In the genomic region with DNA sequence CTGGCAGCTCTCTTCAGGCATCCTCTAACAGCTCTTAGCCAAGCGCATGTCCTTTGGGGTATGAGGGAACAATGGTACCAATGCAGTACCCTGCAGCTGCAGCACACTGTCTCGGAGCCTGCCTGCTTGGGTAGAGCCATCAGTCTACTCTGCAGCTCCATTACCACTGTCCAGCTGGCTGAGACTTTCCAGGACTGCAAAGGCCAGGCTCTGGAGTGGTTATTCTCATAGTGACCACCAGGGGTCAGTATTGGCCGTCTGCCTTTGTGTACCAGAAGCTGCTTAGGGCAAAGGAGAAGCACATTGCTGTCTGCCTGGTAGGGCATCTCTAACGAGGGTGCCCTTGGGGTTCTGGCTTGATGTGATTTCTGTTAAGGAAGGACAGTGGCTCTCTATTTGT, we compare ENCODE assay signal across 9 mouse cellular contexts. TPM values are rescaled to one million over a fixed set of nuclear protein-coding genes. Genes with fewer than 3 reads are reported as not detected.
DNase-seq lines count a peak whose midpoint lies in the region; ATAC-seq and TF ChIP-seq lines count a peak whose summit lies in the region.
"Had no signal": no experiment of that assay in that cellular context is flagged by ENCODE, and none has a peak within 500 bp of the region (broad histone marks: within the 10 kb centered on the region; RNA-seq: fewer than 3 reads in every experiment).

No protein-coding gene starts in this region.

- TF ChIP-seq EP300 in ES-Bruce4 (IDR thresholded peaks at IDR 0.05; ENCODE audit: insufficient read depth, low read depth, low read length), result no peak
- TF ChIP-seq EP300 in liver, postnatal 0 days (IDR thresholded peaks at IDR 0.05; ENCODE audit: low read depth), result no peak

- H3K36me3 ChIP-seq in ES-Bruce4 (ENCODE audit: control insufficient read depth, insufficient read depth, low read length, poor library complexity, severe bottlenecking), result no peaks in the 10 kb centered on the region
- H3K36me3 ChIP-seq in forebrain, embryonic 13.5 days (ENCODE audit: poor library complexity, severe bottlenecking), result no peaks in the 10 kb centered on the region
- H3K36me3 ChIP-seq in liver, postnatal 0 days (replicated peaks; ENCODE audit: insufficient read depth, low read length), result no peaks in the 10 kb centered on the region
- no peaks in the 10 kb centered on the region for H3K36me3 ChIP-seq in neural tube, embryonic 14.5 days (ENCODE audit: control insufficient read depth, insufficient read depth, low read length)
- H3K36me3 ChIP-seq in testis, adult 2 months (ENCODE audit: control insufficient read depth, insufficient read depth, low read length), result no peaks in the 10 kb centered on the region
- H3K36me3 ChIP-seq: heart, embryonic 15.5 days had no signal

- no peak overlapping the region for H3K27ac ChIP-seq in ES-Bruce4 (ENCODE audit: insufficient read depth, low read length)
- H3K27ac ChIP-seq in forebrain, embryonic 13.5 days, result no peak overlapping the region
- H3K27ac ChIP-seq in liver, postnatal 0 days (ENCODE audit: low read depth), result no peak overlapping the region
- no peak overlapping the region for H3K27ac ChIP-seq in neural tube, embryonic 14.5 days (ENCODE audit: low read depth, low read length)
- H3K27ac ChIP-seq in testis, adult 2 months (ENCODE audit: control insufficient read depth, insufficient read depth, low read depth, low read length), result no peak overlapping the region
- H3K27ac ChIP-seq: heart, embryonic 15.5 days had no signal

- no peak overlapping the region for H3K4me2 ChIP-seq in forebrain, embryonic 13.5 days
- no peak overlapping the region for H3K4me2 ChIP-seq in liver, postnatal 0 days (ENCODE audit: low read depth, low read length)
- H3K4me2 ChIP-seq in neural tube, embryonic 14.5 days (ENCODE audit: low read depth, low read length), result no peak overlapping the region
- H3K4me2 ChIP-seq: heart, embryonic 15.5 days had no signal

- DNase-seq in c-Kit-positive CD71-negative TER-119-negative erythroid progenitor cells, embryonic 14.5 days (ENCODE audit: low read depth), result peak; percentile 71
- peak; percentile 71 to 77 for DNase-seq in heart, postnatal 36 days
- peak; percentile 86 for DNase-seq in layer of hippocampus, adult 11-12 months (ENCODE audit: low spot score)
- DNase-seq in liver, postnatal 0 days, result peak; percentile 79

- ATAC-seq in forebrain, embryonic 13.5 days, result peak; percentile 72
- peak; percentile 58; the same call in 1 of the 2 replicates for ATAC-seq in liver, postnatal 0 days
- ATAC-seq in neural tube, embryonic 14.5 days (ENCODE audit: low read depth), result peak; percentile 88

- no peak overlapping the region for H3K4me3 ChIP-seq in ES-Bruce4 (ENCODE audit: low read depth, low read length)
- H3K4me3 ChIP-seq in forebrain, embryonic 13.5 days, result no peak overlapping the region
- no peak overlapping the region for H3K4me3 ChIP-seq in liver, postnatal 0 days (ENCODE audit: low read depth, low read length)
- H3K4me3 ChIP-seq in neural tube, embryonic 14.5 days (ENCODE audit: low read depth, low read length), result no peak overlapping the region
- no peak overlapping the region for H3K4me3 ChIP-seq in testis, adult 2 months (ENCODE audit: control insufficient read depth, low read depth, low read length)
- H3K4me3 ChIP-seq: heart, embryonic 15.5 days had no signal

- H3K9me3 ChIP-seq in ES-Bruce4 (replicated peaks; ENCODE audit: control insufficient read depth, insufficient read depth, low read length, poor library complexity, severe bottlenecking), result no peaks in the 10 kb centered on the region
- no peaks in the 10 kb centered on the region for H3K9me3 ChIP-seq in forebrain, embryonic 13.5 days (replicated peaks)
- no peaks in the 10 kb centered on the region for H3K9me3 ChIP-seq in liver, postnatal 0 days (ENCODE audit: low read length)
- no peaks in the 10 kb centered on the region for H3K9me3 ChIP-seq in neural tube, embryonic 14.5 days (ENCODE audit: control insufficient read depth, low read length)
- H3K9me3 ChIP-seq: heart, embryonic 15.5 days had no signal

- 17% methylated on average over 4 of the region's 4 CpGs for WGBS in forebrain, embryonic 13.5 days
- WGBS in liver, postnatal 0 days (ENCODE audit: insufficient replicate concordance), result 19% methylated on average over 4 of the region's 4 CpGs
- WGBS in neural tube, embryonic 14.5 days, result 15% methylated on average over 4 of the region's 4 CpGs

- TF ChIP-seq POLR2A in ES-Bruce4 (IDR thresholded peaks at IDR 0.05; ENCODE audit: insufficient read depth, low read length), result no peak
- TF ChIP-seq POLR2A in testis, adult 2 months (IDR thresholded peaks at IDR 0.05; ENCODE audit: control insufficient read depth, low read depth, low read length), result no peak

- H3K4me1 ChIP-seq in ES-Bruce4 (ENCODE audit: control insufficient read depth, insufficient read depth, low read length), result no peaks in the 10 kb centered on the region
- H3K4me1 ChIP-seq in forebrain, embryonic 13.5 days, result peaks cover 21% of the 10 kb centered on the region
- peaks cover 15% of the 10 kb centered on the region for H3K4me1 ChIP-seq in liver, postnatal 0 days (ENCODE audit: insufficient read depth)
- H3K4me1 ChIP-seq in neural tube, embryonic 14.5 days (ENCODE audit: control insufficient read depth, insufficient read depth, low read length), result 0 out of 2 replicates have a peak, but pooled peaks cover 5% of the 10 kb centered on the region
- no peaks in the 10 kb centered on the region for H3K4me1 ChIP-seq in testis, adult 2 months (ENCODE audit: control insufficient read depth, insufficient read depth, low read length)

- peak; percentile 92 for TF ChIP-seq CTCF in ES-Bruce4 (IDR thresholded peaks at IDR 0.05; ENCODE audit: low read depth, low read length)
- TF ChIP-seq CTCF in liver, postnatal 0 days (IDR thresholded peaks at IDR 0.05; ENCODE audit: low read depth), result peak; percentile 99
- peak; percentile 96 for TF ChIP-seq CTCF in testis, adult 2 months (IDR thresholded peaks at IDR 0.05; ENCODE audit: control insufficient read depth, insufficient read depth, insufficient replicate concordance, low read depth, low read length)

- intact Hi-C loops in heart, postnatal 36 days (cut with DNase I), result loop anchor here (1.0 to 5.0 kb wide), 4 partner anchors 51 to 149 kb away; no protein-coding TSS in a partner anchor

- no peaks in the 10 kb centered on the region for H3K27me3 ChIP-seq in ES-Bruce4 (ENCODE audit: control insufficient read depth, insufficient read depth, low read length, poor library complexity, severe bottlenecking)
- H3K27me3 ChIP-seq in forebrain, embryonic 13.5 days, result no peaks in the 10 kb centered on the region
- H3K27me3 ChIP-seq in liver, postnatal 0 days (ENCODE audit: insufficient read depth, low read length), result peaks cover 4% of the 10 kb centered on the region; the same call in 1 of the 2 replicates
- no peaks in the 10 kb centered on the region for H3K27me3 ChIP-seq in neural tube, embryonic 14.5 days (ENCODE audit: control insufficient read depth, insufficient read depth, low read length)
- H3K27me3 ChIP-seq in testis, adult 2 months (ENCODE audit: control insufficient read depth, insufficient read depth, low read length), result no peaks in the 10 kb centered on the region

- no peak overlapping the region for H3K9ac ChIP-seq in ES-Bruce4 (ENCODE audit: low read depth, poor library complexity, severe bottlenecking)
- no peak overlapping the region for H3K9ac ChIP-seq in forebrain, embryonic 13.5 days
- no peak overlapping the region for H3K9ac ChIP-seq in liver, postnatal 0 days (replicated peaks)
- H3K9ac ChIP-seq in neural tube, embryonic 14.5 days (replicated peaks; ENCODE audit: low read depth, low read length), result no peak overlapping the region
- H3K9ac ChIP-seq: heart, embryonic 15.5 days had no signal

RNA-seq across cellular contexts. Expression of gene Adgrg1, which starts 24.5 kb away (rescaled TPM):
- polyA plus RNA-seq in ES-Bruce4 (2011; ENCODE audit: insufficient read depth, insufficient read length, low read depth, missing spikeins), result 11.4 and 13.8 TPM in 2 replicates
- polyA plus RNA-seq in forebrain, embryonic 13.5 days (2015; fragmentation: Nextera tagmentation; extraction: Ambion mirVana), result 156 and 178 TPM in 2 replicates
- total RNA-seq in heart, postnatal 36 days (2021), result 10 to 100 TPM; 42.5 to 62.0 TPM
- 34.0 and 35.4 TPM in 2 replicates for polyA plus RNA-seq in liver, postnatal 0 days (2015; fragmentation: Nextera tagmentation; extraction: Ambion mirVana)
- polyA plus RNA-seq in neural tube, embryonic 14.5 days (2014; fragmentation: Nextera tagmentation; extraction: Ambion mirVana), result 93.5 and 116 TPM in 2 replicates
- polyA plus RNA-seq in testis, adult 2 months (2012; rRNA removed), result 44.0 and 62.3 TPM in 2 replicates

RNA-seq across cellular contexts. Expression of gene Adgrg5, which starts 26.6 kb away (rescaled TPM):
- polyA plus RNA-seq in ES-Bruce4 (2011; ENCODE audit: insufficient read depth, insufficient read length, low read depth, missing spikeins), result 1.0 and 2.6 TPM in 2 replicates
- 0.19 TPM in 1 of 2 replicates, not detected in the other for polyA plus RNA-seq in forebrain, embryonic 13.5 days (2015; fragmentation: Nextera tagmentation; extraction: Ambion mirVana)
- under 1 TPM; 0.24 to 0.31 TPM for total RNA-seq in heart, postnatal 36 days (2021)
- 0.13 and 0.18 TPM in 2 replicates for polyA plus RNA-seq in liver, postnatal 0 days (2015; fragmentation: Nextera tagmentation; extraction: Ambion mirVana)
- 0.11 and 0.21 TPM in 2 replicates for polyA plus RNA-seq in neural tube, embryonic 14.5 days (2014; fragmentation: Nextera tagmentation; extraction: Ambion mirVana)
- 0.15 and 0.26 TPM in 2 replicates for polyA plus RNA-seq in testis, adult 2 months (2012; rRNA removed)

RNA-seq across cellular contexts. Expression of gene Ccdc102a, which starts 32.1 kb away (rescaled TPM):
- polyA plus RNA-seq in ES-Bruce4 (2011; ENCODE audit: insufficient read depth, insufficient read length, low read depth, missing spikeins), result 5.1 and 5.4 TPM in 2 replicates
- polyA plus RNA-seq in forebrain, embryonic 13.5 days (2015; fragmentation: Nextera tagmentation; extraction: Ambion mirVana), result 5.6 TPM in 2 replicates
- 1 to 10 TPM; 6.8 to 6.9 TPM for total RNA-seq in heart, postnatal 36 days (2021)
- 1.3 and 1.5 TPM in 2 replicates for polyA plus RNA-seq in liver, postnatal 0 days (2015; fragmentation: Nextera tagmentation; extraction: Ambion mirVana)
- polyA plus RNA-seq in neural tube, embryonic 14.5 days (2014; fragmentation: Nextera tagmentation; extraction: Ambion mirVana), result 2.9 and 7.9 TPM in 2 replicates
- polyA plus RNA-seq in testis, adult 2 months (2012; rRNA removed), result 0.59 and 2.1 TPM in 2 replicates
